Mouse (Mus musculus) brain, adult 2 months (tissue): ENCODE data around the gene Slc28a1.
"Not testable (repeated sequence)": the region's sequence is repeated elsewhere in the genome, so short reads cannot be mapped to it uniquely, and the experiment has no call there.

Source experiments
- DNase-seq: peaks from one replicate; pipeline ENCODE4 v3.0.0; 2011; ENCODE audit warnings: low read depth, low spot score

Gene Slc28a1

GRCm38 (mm10) chr7:81167124-81167523, 52.5 kb downstream of the Slc28a1 start:
- peak; percentile 80 for DNase-seq

GRCm38 (mm10) chr7:81169351-81169750, 54.8 kb downstream of the Slc28a1 start:
- no peak for DNase-seq

GRCm38 (mm10) chr7:81173931-81174330, 59.3 kb downstream of the Slc28a1 start:
- DNase-seq, result no peak

- DNase-seq, result no peak
Observed at GRCm38 (mm10) chr7:81174654-81175053, 60.1 kb downstream of the Slc28a1 start.

DNA sequence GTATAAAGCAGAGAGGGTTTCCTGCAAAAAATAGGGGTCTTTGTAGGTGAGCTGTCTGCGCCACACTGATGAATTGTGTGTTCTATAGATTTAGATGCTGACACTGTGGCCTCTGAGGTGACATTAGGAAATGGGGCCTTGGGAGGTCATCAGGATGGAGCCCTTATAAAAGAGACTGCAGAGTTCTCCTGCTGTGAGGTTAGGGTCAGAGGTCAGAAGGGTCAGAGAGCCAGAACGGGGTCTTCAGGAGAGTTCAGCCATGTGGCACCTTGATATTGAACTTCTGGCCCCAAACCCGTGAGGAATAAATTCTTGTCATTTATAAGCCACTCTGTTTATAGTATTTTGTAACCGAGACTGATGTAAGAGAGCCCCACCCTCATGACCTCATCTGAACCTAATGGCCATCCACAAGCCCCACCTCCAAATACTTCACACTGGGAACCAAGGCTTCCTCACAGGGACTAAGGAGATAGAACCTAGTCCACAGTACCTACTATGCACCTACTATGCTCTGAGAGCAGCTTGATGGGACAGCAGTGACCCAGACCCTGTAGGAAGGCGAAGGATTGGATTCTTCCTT, 61.7 kb downstream of the Slc28a1 start:
- no peak for DNase-seq

DNA sequence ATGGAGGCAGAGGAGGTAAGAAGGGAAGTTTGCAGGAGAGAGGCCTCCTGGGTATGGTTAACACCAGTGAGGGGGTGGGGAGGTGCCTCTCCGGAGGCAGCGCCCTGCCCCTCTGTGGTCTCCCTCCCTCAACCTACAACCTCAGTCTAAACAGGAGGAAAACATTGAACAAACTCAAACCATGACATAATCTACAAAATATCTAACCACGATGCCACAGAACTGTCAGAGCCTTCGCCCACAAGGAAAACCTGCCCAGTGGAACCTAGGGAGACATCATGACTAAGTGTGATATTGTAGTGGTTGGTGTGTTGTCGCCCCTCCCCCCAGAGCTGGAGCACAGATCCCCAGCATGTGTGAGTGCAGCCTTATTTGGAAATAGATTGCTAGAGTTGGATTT, 64.9 kb downstream of the Slc28a1 start:
- DNase-seq, result peak; percentile 62

- no peak for DNase-seq
Observed at GRCm38 (mm10) chr7:81182492-81183175, 68.0 kb downstream of the Slc28a1 start.

DNA sequence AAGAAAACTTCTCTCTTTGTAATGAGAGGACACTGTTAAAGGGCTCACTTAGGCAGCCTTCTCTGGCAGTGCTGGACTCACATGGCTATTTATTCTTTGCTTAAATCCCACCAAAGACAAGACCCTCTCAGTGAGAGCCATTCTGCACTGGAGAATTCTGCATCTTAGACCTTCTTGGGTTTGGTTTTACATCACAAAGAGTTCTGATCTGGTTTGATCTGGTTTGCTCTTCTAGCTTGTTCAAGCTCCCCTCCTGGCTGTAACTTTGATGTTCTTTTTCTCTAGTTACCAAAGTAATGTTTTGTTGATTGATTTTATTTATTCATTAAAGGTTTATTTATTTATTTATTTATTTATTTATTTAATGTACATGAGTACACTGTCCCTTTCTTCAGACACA, 68.6 kb downstream of the Slc28a1 start:
- DNase-seq, result no peak

- DNase-seq, result no peak
Observed at GRCm38 (mm10) chr7:81184136-81184535, 69.5 kb downstream of the Slc28a1 start.

GRCm38 (mm10) chr7:81184651-81185050, 70.1 kb downstream of the Slc28a1 start:
- DNase-seq, result no peak

DNA sequence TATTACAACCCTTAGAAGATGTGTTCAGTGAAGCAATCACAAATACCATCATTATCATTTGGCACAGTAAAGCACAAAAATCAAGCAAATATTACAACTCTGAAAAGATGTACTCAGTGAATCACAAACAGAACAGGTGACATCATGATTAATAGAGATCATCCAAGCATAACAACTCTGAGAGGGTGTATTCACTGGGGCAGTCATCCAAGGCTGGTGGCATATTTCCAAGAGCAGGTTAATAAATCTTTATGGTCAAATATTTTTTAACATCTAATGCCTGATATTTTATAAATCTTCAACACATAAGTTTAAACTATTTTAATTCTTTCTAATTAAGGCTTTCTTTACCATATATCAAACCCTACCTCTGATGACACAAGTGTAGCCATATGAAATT, 71.4 kb downstream of the Slc28a1 start:
- DNase-seq, result not testable (repeated sequence)

DNA sequence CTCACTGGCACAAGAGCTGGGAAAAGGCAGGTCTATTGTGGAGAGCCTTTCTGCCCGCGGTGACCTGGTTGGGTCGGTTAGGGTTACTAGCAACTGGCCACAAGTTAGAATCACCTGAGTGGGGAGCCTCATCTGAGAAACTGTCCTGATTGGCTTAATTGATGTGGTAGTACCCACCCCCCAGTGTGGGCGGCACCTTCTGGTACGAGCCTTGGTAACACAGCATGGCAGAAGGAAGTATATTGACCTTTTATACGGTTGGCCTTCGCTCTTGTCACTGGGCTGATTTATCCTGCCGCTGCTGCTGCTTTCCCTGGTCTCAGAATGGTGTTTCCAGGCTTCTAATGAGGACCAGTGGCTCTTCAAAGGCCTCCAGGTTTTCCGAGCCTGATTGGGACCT, 74.6 kb downstream of the Slc28a1 start:
- no peak for DNase-seq

DNA sequence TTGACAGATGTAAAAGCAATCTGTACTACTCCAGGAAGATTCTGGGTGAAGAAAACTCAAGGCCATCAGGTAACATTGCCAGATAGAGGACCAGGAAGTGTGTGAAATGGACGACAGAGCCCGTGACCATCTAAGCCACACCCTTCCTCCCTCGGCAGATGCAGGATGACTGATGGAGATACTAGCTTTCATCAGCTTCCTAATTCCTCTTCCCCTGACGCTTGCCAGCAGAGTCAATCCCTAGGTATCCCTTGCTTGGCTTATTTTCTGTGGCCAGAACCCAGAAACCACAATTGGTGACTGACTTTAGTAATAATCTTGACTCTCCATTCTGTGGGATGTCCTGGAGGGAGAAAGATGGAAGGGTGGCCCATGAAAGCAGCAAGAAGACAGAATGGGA, 80.9 kb downstream of the Slc28a1 start:
- DNase-seq, result no peak

DNA sequence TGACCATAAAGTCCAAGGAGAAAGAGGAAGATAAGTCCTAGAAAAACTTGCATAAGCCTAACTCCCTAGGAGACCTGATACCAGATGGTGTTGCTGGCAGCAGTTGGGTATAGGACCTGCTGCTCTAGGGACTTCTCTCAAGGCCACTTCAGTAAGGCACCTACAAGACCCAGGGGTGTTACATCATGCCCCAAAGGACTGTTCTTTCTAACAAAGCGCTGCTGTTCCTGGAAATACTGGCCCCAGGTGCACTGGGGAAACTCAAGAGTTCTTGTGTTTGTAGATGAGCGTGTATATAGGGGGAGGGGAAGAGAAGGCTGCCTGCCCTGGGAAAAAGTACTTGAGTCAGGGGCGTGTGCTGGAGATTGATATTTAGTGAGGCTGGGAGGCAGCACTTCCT, 82.2 kb downstream of the Slc28a1 start:
- no peak for DNase-seq

DNA sequence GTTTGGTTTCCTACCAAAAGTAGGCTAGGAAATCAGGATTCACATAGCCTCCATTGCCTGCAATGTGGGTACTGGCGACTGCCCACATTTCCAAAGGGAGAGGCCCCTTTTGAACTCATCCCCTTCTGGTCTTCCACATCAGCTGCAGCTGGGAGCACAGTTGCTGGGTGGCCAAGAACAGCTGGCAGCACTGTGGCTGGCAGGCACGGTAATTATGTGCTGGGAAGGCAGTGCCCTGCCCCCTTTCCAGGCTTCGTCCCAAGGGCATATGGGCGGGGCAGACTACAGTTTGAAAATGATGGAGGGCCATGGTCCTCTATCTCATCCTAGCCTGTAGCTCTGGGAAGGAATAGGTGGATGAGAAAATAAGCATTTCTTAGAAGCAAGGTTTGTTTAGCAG, 83.9 kb downstream of the Slc28a1 start:
- peak; percentile 65 for DNase-seq

DNA sequence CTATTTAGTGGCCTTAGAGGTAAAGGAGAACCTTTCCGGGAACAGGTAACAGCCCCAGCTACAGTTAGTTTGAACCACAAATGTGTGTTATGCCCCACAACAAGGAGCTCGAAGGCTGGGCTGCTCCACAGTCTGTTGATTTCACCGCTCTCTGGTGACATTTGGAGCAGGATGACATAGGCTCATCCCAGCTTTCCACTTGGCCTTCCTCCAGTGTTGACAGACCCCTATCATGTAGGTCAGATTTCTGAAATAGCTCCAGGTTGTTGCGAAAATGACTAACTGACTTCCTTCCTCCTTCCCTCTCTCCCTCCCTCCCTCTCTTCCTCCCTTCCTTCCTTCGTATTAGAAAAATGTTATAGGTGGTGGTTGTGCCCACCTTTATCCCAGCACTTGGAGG, 84.5 kb downstream of the Slc28a1 start:
- DNase-seq, result no peak

DNA sequence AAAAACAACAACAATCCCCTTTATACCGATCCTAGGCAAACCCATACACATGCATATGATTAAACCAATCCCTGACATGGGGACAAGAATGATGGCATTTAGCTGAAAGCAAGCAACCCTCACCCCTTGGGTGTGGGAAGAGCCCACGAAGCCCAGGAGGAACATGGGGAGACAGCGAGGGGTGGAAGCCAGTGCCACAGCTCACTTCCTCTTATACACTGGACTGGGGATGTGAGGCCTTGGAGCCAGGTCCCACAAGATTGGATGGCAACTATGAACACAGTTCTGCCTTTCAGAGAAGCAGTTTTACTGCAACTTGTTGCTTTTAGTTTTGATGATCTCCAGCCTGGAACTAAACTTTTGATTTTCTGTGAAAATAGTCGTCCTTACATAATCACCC, 85.2 kb downstream of the Slc28a1 start:
- DNase-seq, result no peak

DNA sequence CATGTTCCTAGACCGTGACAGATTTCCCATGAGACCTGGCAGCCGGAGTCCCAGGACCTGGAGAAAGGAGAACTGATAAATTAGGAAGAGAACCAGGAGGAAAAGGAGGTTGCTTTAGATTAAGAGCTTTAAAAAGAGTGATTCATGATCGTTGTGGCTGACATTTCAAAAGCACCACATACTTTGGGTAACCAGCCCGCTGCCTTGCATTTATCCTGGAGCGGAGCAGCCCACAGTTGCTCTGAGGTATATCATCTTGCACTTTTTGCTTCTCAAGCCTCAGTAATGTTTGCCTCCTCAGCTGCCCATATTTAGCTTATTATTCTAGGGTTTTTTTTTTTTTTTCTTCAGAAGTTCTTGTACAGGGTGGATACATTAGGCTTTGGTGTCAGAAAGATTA, 87.8 kb downstream of the Slc28a1 start:
- no peak for DNase-seq

DNA sequence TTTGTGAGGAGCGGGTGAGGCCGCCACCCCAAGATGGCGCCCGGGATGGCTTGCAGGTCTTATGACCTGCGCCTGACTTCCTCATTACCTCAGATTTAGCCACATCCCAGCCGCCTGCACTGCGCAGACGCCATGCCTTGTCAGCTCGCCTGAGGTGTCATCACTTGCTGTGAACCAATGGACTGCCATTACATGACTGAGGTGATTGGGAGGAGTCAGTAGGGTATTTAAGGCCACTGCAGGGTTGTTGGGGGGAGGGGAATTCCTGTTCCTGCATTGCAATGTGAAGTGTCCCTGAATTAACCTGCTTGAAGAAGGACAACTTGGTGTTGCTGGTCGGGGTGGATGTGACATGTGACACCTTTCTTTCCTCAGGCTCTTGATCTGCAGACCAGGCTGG, 89.0 kb downstream of the Slc28a1 start:
- not testable (repeated sequence) for DNase-seq

GRCm38 (mm10) chr7:81208944-81209343, 94.3 kb downstream of the Slc28a1 start:
- DNase-seq, result peak; percentile 60

DNA sequence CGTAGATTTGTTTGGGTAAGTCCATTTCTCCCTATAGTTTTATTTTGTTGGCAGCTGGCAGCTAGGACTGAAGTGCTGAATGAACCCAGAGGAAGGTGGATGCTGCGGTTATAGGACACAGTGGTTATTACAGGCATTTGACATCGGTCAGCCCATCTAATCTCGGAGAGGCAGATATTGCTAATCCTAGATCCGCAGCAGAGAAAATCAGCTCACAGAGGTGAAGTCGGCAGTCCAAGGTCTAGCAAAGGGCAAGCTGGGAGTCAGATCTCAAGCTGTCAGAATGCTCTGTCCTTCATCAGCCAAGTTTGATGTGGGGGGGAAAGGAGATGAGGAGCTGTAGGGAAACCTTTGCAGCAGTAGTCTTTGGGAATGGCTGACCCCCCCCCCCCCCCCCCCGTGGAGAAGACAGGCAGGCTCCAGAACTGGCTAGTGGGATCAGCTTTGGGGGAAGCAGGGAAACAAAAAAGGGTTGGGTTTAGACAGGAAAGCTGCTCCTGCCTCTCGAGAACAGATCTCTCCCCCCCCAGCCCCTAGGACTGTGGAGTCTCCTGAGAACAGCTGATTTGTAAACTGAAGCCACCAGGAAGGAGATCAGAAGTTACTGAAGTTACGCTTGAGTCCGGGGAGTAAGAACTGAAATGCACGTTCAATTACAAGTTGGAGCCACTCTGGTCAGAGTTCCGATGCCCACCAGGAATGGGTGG, 95.5 kb downstream of the Slc28a1 start:
- no peak for DNase-seq

GRCm38 (mm10) chr7:81211760-81212159, 97.2 kb downstream of the Slc28a1 start:
- DNase-seq, result no peak

DNA sequence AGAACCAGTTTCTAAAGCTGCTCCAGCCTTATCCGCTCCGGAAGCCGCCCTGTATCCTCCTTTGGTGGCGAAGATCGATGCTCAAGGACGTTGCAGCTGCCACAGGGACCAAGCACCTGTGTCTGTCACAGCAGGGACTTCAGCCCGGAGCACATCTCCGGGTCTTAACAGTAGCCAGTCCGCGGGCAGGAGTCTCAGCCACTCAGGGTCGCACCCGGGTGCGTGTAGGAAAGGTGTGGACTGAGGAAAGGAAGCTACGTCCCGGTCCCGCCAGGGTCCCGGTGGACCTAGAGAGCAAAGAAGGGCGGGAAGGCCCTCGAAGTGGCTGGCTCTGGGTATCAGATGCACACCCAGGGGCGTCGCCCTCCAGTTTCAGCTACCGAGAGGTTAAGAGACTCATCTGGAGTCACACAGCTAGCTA, 97.7 kb downstream of the Slc28a1 start:
- peak; percentile 18 for DNase-seq
